In the genomic region with DNA sequence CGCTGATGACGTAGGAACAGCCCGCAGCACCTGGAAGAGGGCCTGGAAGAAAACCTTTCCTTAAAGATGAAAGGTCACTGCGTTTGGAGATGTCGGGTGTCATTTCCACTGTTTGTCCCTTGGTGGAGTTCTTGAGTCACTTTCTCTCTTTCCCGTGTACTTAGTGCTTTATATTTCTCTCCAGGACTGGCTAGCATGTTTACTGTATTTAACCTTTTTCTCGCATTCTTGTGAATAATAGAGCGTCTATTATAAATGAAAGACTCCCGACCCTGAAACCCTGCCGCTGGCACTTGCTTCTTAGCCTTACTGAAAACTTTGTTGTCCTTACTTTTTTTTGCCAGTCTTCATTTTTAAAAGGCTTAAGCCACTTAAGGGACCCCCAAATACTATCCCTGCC, we compare ENCODE assay signal across 9 mouse cellular contexts. TPM values are rescaled to one million over a fixed set of nuclear protein-coding genes. Genes with fewer than 3 reads are reported as not detected.
DNase-seq lines count a peak whose midpoint lies in the region; ATAC-seq lines count a peak whose summit lies in the region.
"Had no signal": no experiment of that assay in that cellular context is flagged by ENCODE, and none has a peak within 500 bp of the region (broad histone marks: within the 10 kb centered on the region; RNA-seq: fewer than 3 reads in every experiment).

No protein-coding gene starts in this region.

- peak overlapping the region; percentile 95 for H3K4me2 ChIP-seq in kidney, embryonic 15.5 days
- peak overlapping the region; percentile 98 for H3K4me2 ChIP-seq in lung, embryonic 15.5 days
- H3K4me2 ChIP-seq in neural tube, embryonic 15.5 days: peak overlapping the region; percentile 93

- 0 out of 2 replicates have a peak overlapping the region, but pooled peaks have one; percentile 14 for H3K9ac ChIP-seq in kidney, embryonic 15.5 days
- no peak overlapping the region for H3K9ac ChIP-seq in lung, embryonic 15.5 days
- peak overlapping the region; percentile 46 for H3K9ac ChIP-seq in neural tube, embryonic 15.5 days (replicated peaks)

- 2% methylated on average over 10 of the region's 10 CpGs for WGBS in kidney, embryonic 15.5 days
- WGBS in lung, embryonic 15.5 days: 1% methylated on average over 10 of the region's 10 CpGs
- WGBS in neural tube, embryonic 15.5 days: 2% methylated on average over 10 of the region's 10 CpGs

- peak; percentile 20 for DNase-seq in adrenal gland, postnatal 10 days
- DNase-seq in adrenal gland, adult 8-10 months: no peak
- peak; percentile 31 for DNase-seq in thymus, postnatal 0 days (ENCODE audit: low spot score)
- DNase-seq in thymus, adult 18-20 months: no peak

- H3K4me1 ChIP-seq in kidney, embryonic 15.5 days: peaks cover 12% of the 10 kb centered on the region
- peaks cover 19% of the 10 kb centered on the region for H3K4me1 ChIP-seq in lung, embryonic 15.5 days
- H3K4me1 ChIP-seq in neural tube, embryonic 15.5 days: no peaks in the 10 kb centered on the region

- ATAC-seq in granulocyte monocyte progenitor cell, adult 5-6 weeks (replicated peaks; ENCODE audit: poor library complexity, severe bottlenecking): 0 out of 2 replicates have a peak, but pooled peaks have one; percentile 9
- no peak for ATAC-seq in kidney, embryonic 15.5 days (replicated peaks; ENCODE audit: low FRiP score)
- ATAC-seq in lung, embryonic 15.5 days (ENCODE audit: borderline replicate concordance, extremely low read depth, low FRiP score, low TSS enrichment): no peak
- no peak for ATAC-seq in neural tube, embryonic 15.5 days (ENCODE audit: low FRiP score)

- H3K27ac ChIP-seq in kidney, embryonic 15.5 days: no peak overlapping the region
- no peak overlapping the region for H3K27ac ChIP-seq in lung, embryonic 15.5 days
- peak overlapping the region; percentile 96 for H3K27ac ChIP-seq in neural tube, embryonic 15.5 days (replicated peaks)

- H3K9me3 ChIP-seq in kidney, embryonic 15.5 days (replicated peaks): no peaks in the 10 kb centered on the region
- H3K9me3 ChIP-seq in lung, embryonic 15.5 days: no peaks in the 10 kb centered on the region
- no peaks in the 10 kb centered on the region for H3K9me3 ChIP-seq in neural tube, embryonic 15.5 days (replicated peaks)

- H3K27me3 ChIP-seq in kidney, embryonic 15.5 days: peaks cover 8% of the 10 kb centered on the region
- no peaks in the 10 kb centered on the region; the same call in 1 of the 2 replicates for H3K27me3 ChIP-seq in lung, embryonic 15.5 days
- H3K27me3 ChIP-seq in neural tube, embryonic 15.5 days (replicated peaks): no peaks in the 10 kb centered on the region
- H3K27me3 ChIP-seq: CH12.LX had no signal

- peak overlapping the region; percentile 67 for H3K4me3 ChIP-seq in kidney, embryonic 15.5 days (replicated peaks)
- peak overlapping the region; percentile 68 for H3K4me3 ChIP-seq in lung, embryonic 15.5 days
- peak overlapping the region; percentile 77 for H3K4me3 ChIP-seq in neural tube, embryonic 15.5 days (replicated peaks)

- H3K36me3 ChIP-seq in kidney, embryonic 15.5 days: no peaks in the 10 kb centered on the region
- no peaks in the 10 kb centered on the region for H3K36me3 ChIP-seq in lung, embryonic 15.5 days
- H3K36me3 ChIP-seq in neural tube, embryonic 15.5 days: no peaks in the 10 kb centered on the region

RNA-seq across cellular contexts. Expression of a gene that starts 3.8 kb away (rescaled TPM):
- 1 to 10 TPM; 8.7 to 8.8 TPM for total RNA-seq in adrenal gland, postnatal 10 days (2021)
- total RNA-seq in adrenal gland, adult 8-10 months (2022): 1 to 10 TPM; 1.6 to 3.4 (median 2.0) TPM
- 0.89 and 1.0 TPM in 2 replicates for polyA plus RNA-seq in thymus, postnatal 0 days (2015; fragmentation: Nextera tagmentation; extraction: Ambion mirVana)
- total RNA-seq in granulocyte monocyte progenitor cell, adult 5-6 weeks (2014; fragmentation: Nextera tagmentation): 1.1 and 2.2 TPM in 2 replicates
- 0.93 and 1.2 TPM in 2 replicates for total RNA-seq in granulocyte monocyte progenitor cell, adult 5-6 weeks (2017)
- 4.8 and 6.3 TPM in 2 replicates for polyA plus RNA-seq in kidney, embryonic 15.5 days (2015; fragmentation: Nextera tagmentation; extraction: Ambion mirVana)
- polyA plus RNA-seq in lung, embryonic 15.5 days (2015; fragmentation: Nextera tagmentation; extraction: Ambion mirVana): 3.6 and 3.7 TPM in 2 replicates
- 24.1 and 29.0 TPM in 2 replicates for polyA plus RNA-seq in neural tube, embryonic 15.5 days (2015; fragmentation: Nextera tagmentation; extraction: Ambion mirVana)
- total RNA-seq: CH12.LX had no signal

Comparison
In these comparisons a context has a peak if more than half of its experiments do, and no peak if none do; other contexts are left out.
1. DNase-seq: peak in adrenal gland, postnatal 10 days (single experiment) and thymus, postnatal 0 days (single experiment); none in adrenal gland, adult 8-10 months (single experiment) and thymus, adult 18-20 months (0 of 2).
2. Peak in every context shown above with its lines, with median percentiles within 50 percentile points of each other: H3K4me2 ChIP-seq and H3K4me3 ChIP-seq.